Mouse (Mus musculus) spleen, adult 2 months (tissue): Measurements from ENCODE around the gene St8sia4.

Experiments
- CTCF ChIP-seq: fragments of 200-500 bp; IDR thresholded peaks from 2 replicates; pipeline ENCODE4 v1.5.1; 2011; ENCODE audit warnings: mild to moderate bottlenecking, inconsistent platforms; ENCODE audit not compliant: insufficient read depth, insufficient read length, insufficient replicate concordance; ENCODE audit errors: extremely low read depth
- POLR2A ChIP-seq: fragments of 200-500 bp; IDR thresholded peaks from 2 replicates; pipeline ENCODE4 v1.6.1; 2011; ENCODE audit warnings: low read depth, low read length, inconsistent platforms

- TF ChIP-seq CTCF: no peak
- TF ChIP-seq POLR2A: no peak
These were observed 13.9 kb downstream of the St8sia4 start for GRCm38 (mm10) chr1:95653445-95653844.
